Mouse (Mus musculus): ENCODE measurements around the gene Gm49721. TPM values are rescaled to one million over a fixed set of nuclear protein-coding genes. Genes with fewer than 3 reads are reported as not detected.
"Not testable (repeated sequence)": the region's sequence is repeated elsewhere in the genome, so short reads cannot be mapped to it uniquely, and the experiment has no call there.

Gm49721 gene
- total RNA-seq, 2 experiments from 2014 or later: not detected

GRCm38 (mm10) chr17:7068997-7069539, 90.4 kb downstream of the Gm49721 start:
- ATAC-seq (replicated peaks; ENCODE audit: low FRiP score, low TSS enrichment, poor library complexity, severe bottlenecking): not testable (repeated sequence)

- not testable (repeated sequence) for ATAC-seq (replicated peaks; ENCODE audit: low FRiP score, low TSS enrichment, poor library complexity, severe bottlenecking)
Observed at GRCm38 (mm10) chr17:7069561-7070240, 91.0 kb downstream of the Gm49721 start.

GRCm38 (mm10) chr17:7074494-7074893, 95.8 kb downstream of the Gm49721 start:
- ATAC-seq (replicated peaks; ENCODE audit: low FRiP score, low TSS enrichment, poor library complexity, severe bottlenecking): peak; percentile 75

- ATAC-seq (replicated peaks; ENCODE audit: low FRiP score, low TSS enrichment, poor library complexity, severe bottlenecking): 0 out of 2 replicates have a peak, but pooled peaks have one; percentile 13
Observed at GRCm38 (mm10) chr17:7075519-7075918, 96.8 kb downstream of the Gm49721 start.

- peak; percentile 52; the same call in 1 of the 2 replicates for ATAC-seq (replicated peaks; ENCODE audit: low FRiP score, low TSS enrichment, poor library complexity, severe bottlenecking)
Observed at GRCm38 (mm10) chr17:7079558-7079957, 100.9 kb downstream of the Gm49721 start.

- not testable (repeated sequence) for ATAC-seq (replicated peaks; ENCODE audit: low FRiP score, low TSS enrichment, poor library complexity, severe bottlenecking)
Observed at GRCm38 (mm10) chr17:7084523-7084922, 105.8 kb downstream of the Gm49721 start.

- not testable (repeated sequence) for ATAC-seq (replicated peaks; ENCODE audit: low FRiP score, low TSS enrichment, poor library complexity, severe bottlenecking)
Observed at GRCm38 (mm10) chr17:7085469-7086168, 106.9 kb downstream of the Gm49721 start.

GRCm38 (mm10) chr17:7086836-7087235, 108.1 kb downstream of the Gm49721 start:
- ATAC-seq (replicated peaks; ENCODE audit: low FRiP score, low TSS enrichment, poor library complexity, severe bottlenecking): not testable (repeated sequence)

Other genes with a start within 250 kb of the Gm49721 start
- gene Ezr, start 196.1 kb upstream of the Gm49721 start, total RNA-seq (2014; fragmentation: Nextera tagmentation): 82.2 and 85.0 TPM in 2 replicates
- gene Ezr, start 196.1 kb upstream of the Gm49721 start, total RNA-seq (2017): 161 and 203 TPM in 2 replicates
- 25.6 and 30.5 TPM in 2 replicates for gene Rsph3b, start 30.2 kb upstream of the Gm49721 start, total RNA-seq (2014; fragmentation: Nextera tagmentation)
- 40.8 and 42.2 TPM in 2 replicates for gene Rsph3b, start 30.2 kb upstream of the Gm49721 start, total RNA-seq (2017)
- 43.6 and 70.2 TPM in 2 replicates for gene Tagap1, start 17.7 kb upstream of the Gm49721 start, total RNA-seq (2014; fragmentation: Nextera tagmentation)
- gene Tagap1, start 17.7 kb upstream of the Gm49721 start, total RNA-seq (2017): 35.9 and 36.3 TPM in 2 replicates
- 123 and 163 TPM in 2 replicates for gene Rnaset2b, start 8.3 kb upstream of the Gm49721 start, total RNA-seq (2014; fragmentation: Nextera tagmentation)
- 276 and 277 TPM in 2 replicates for gene Rnaset2b, start 8.3 kb upstream of the Gm49721 start, total RNA-seq (2017)
- 0.90 TPM in 1 of 2 replicates, not detected in the other for gene Gm1604a, start 46.7 kb downstream of the Gm49721 start, total RNA-seq (2014; fragmentation: Nextera tagmentation)
- gene Gm1604a, start 46.7 kb downstream of the Gm49721 start, total RNA-seq (2017): not detected in 2 replicates
- 1.9 and 2.6 TPM in 2 replicates for gene Rps6ka2, start 191.2 kb downstream of the Gm49721 start, total RNA-seq (2014; fragmentation: Nextera tagmentation)
- 1.8 and 1.9 TPM in 2 replicates for gene Rps6ka2, start 191.2 kb downstream of the Gm49721 start, total RNA-seq (2017)

Data from megakaryocyte-erythroid progenitor cell, adult 5-6 weeks (primary cell).